Mouse (Mus musculus) thymus, adult 2 months (tissue): ENCODE measurements around the gene Prl4a1.

Experiments
- CTCF ChIP-seq: fragments of 200-500 bp; IDR thresholded peaks from 2 replicates; pipeline ENCODE4 v1.5.1; 2012; ENCODE audit warnings: mild to moderate bottlenecking, control low read depth, low read length, moderate library complexity, borderline replicate concordance; ENCODE audit not compliant: control insufficient read depth, poor library complexity, insufficient read depth; ENCODE audit errors: extremely low read depth
- POLR2A ChIP-seq: fragments of 200-500 bp; IDR thresholded peaks from 2 replicates; pipeline ENCODE4 v1.6.1; 2012; ENCODE audit warnings: mild to moderate bottlenecking, low read length, control low read depth, moderate library complexity; ENCODE audit not compliant: control insufficient read depth, poor library complexity, insufficient read depth; ENCODE audit errors: extremely low read depth

GRCm38 (mm10) chr13:28069315-28069714 is 53.3 kb downstream of the Prl4a1 start:
- no peak for TF ChIP-seq POLR2A
- TF ChIP-seq CTCF, result no peak
